Mouse (Mus musculus) heart, embryonic 13.5 days (tissue): ENCODE results near the gene Gnaq. TPM values are rescaled to one million over a fixed set of nuclear protein-coding genes. Genes with fewer than 3 reads are reported as not detected.

Source experiments
- ATAC-seq: fragments of 200-750 bp; cut with Nextera tagmentation; 2 replicates; pipeline ENCODE4 v1.8.0; 2017; ENCODE audit warnings: moderate TSS enrichment; ENCODE audit not compliant: insufficient number of reproducible peaks, low FRiP score, low TSS enrichment; ENCODE audit errors: extremely low read depth
- H3K27ac ChIP-seq: fragments of 300-500 bp; sonication (generic); replicated peaks from 2 replicates; pipeline ENCODE4 v1.5.1; 2015; ENCODE audit warnings: moderate library complexity, mild to moderate bottlenecking, inconsistent platforms
- H3K27me3 ChIP-seq: fragments of 300-500 bp; sonication (generic); replicated peaks from 2 replicates; pipeline ENCODE4 v1.6.1; 2015; ENCODE audit warnings: mild to moderate bottlenecking, inconsistent platforms
- H3K36me3 ChIP-seq: fragments of 300-500 bp; sonication (generic); 2 replicates; pipeline ENCODE4 v1.6.1; 2015; ENCODE audit warnings: mild to moderate bottlenecking, inconsistent platforms
- H3K4me1 ChIP-seq: fragments of 300-500 bp; sonication (generic); 2 replicates; pipeline ENCODE4 v1.6.1; 2015; ENCODE audit warnings: inconsistent platforms
- H3K4me2 ChIP-seq: fragments of 300-500 bp; sonication (generic); 2 replicates; pipeline ENCODE4 v1.6.1; 2015; ENCODE audit warnings: inconsistent platforms, mild to moderate bottlenecking, moderate library complexity
- H3K4me3 ChIP-seq: fragments of 300-500 bp; sonication (generic); 2 replicates; pipeline ENCODE4 v1.5.1; 2015; ENCODE audit warnings: moderate library complexity, mild to moderate bottlenecking, inconsistent platforms
- H3K9ac ChIP-seq: fragments of 300-500 bp; sonication (generic); 2 replicates; pipeline ENCODE4 v1.6.1; 2015; ENCODE audit warnings: inconsistent platforms, mild to moderate bottlenecking, moderate library complexity
- H3K9me3 ChIP-seq: fragments of 300-500 bp; sonication (generic); 2 replicates; pipeline ENCODE4 v1.6.1; 2016; ENCODE audit warnings: inconsistent platforms
- WGBS: fragments of 180-500 bp; shearing (Covaris S2); methylation state at CpG from one replicate; pipeline ENCODE4 v1.1.7; 2015; ENCODE audit warnings: mixed read lengths; 5-methylcytosine and 5-hydroxymethylcytosine counted together
- polyA plus RNA-seq: library from polyadenylated mRNA; unstranded; fragments of >200 nt; fragmentation: Nextera tagmentation; extraction: Ambion mirVana; gene quantifications from 2 replicates; pipeline ENCODE4 v1.2.1, GENCODE M21; 2015

The Gnaq gene
- polyA plus RNA-seq, 1 experiment from 2014 or later = 16.9 TPM

DNA sequence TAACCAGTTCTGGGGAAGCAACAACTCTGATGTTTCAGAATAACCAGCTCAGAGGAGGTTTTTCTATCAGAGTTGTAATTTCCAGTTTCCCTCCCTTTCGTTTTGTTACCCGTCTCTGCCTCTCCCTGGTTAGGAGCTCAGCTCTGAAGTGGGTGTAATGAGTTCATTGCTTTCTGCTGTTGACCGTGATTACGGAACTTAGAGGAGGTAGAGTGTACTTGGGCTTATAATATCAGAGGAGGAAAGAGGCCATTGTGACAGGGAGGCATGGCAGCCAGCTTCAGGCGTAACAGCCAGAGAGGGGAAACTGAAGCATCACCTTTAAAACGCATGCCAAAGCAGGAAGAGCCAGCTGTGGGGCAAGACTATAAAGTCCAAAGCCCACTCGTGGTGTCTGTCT is 245.9 kb downstream of the Gnaq start:
- ATAC-seq = no peak
- H3K9ac ChIP-seq = no peak overlapping the region
- H3K4me3 ChIP-seq = no peak overlapping the region
- 77% methylated on average over 7 of the region's 7 CpGs for WGBS
- no peaks in the 10 kb centered on the region for H3K9me3 ChIP-seq
- peaks cover 2% of the 10 kb centered on the region for H3K36me3 ChIP-seq
- H3K27ac ChIP-seq = no peak overlapping the region
- no peaks in the 10 kb centered on the region for H3K27me3 ChIP-seq
- H3K4me1 ChIP-seq = peaks cover 31% of the 10 kb centered on the region
- no peak overlapping the region for H3K4me2 ChIP-seq

- Histone ChIP-seq H3K4me1 (peaks cover 29% of the 10 kb centered on the region), H3K27ac (no peak overlapping the region), H3K36me3 (peaks cover 12% of the 10 kb centered on the region), H3K9me3 (no peaks in the 10 kb centered on the region), H3K9ac (no peak overlapping the region), H3K27me3 (no peaks in the 10 kb centered on the region), H3K4me2 (no peak overlapping the region), H3K4me3 (no peak overlapping the region)
- 51% methylated on average over 8 of the region's 8 CpGs for WGBS
- no peak for ATAC-seq
These were observed 247.1 kb downstream of the Gnaq start for GRCm38 (mm10) chr19:16379687-16380086.

- Histone ChIP-seq H3K4me2 (no peak overlapping the region), H3K27me3 (no peaks in the 10 kb centered on the region), H3K36me3 (peaks cover 19% of the 10 kb centered on the region), H3K27ac (no peak overlapping the region), H3K9me3 (no peaks in the 10 kb centered on the region), H3K4me1 (peaks cover 30% of the 10 kb centered on the region), H3K4me3 (no peak overlapping the region), H3K9ac (no peak overlapping the region)
- 67% methylated on average over 2 of the region's 2 CpGs for WGBS
- ATAC-seq = no peak
These were observed 249.8 kb downstream of the Gnaq start for GRCm38 (mm10) chr19:16382392-16382791.

DNA sequence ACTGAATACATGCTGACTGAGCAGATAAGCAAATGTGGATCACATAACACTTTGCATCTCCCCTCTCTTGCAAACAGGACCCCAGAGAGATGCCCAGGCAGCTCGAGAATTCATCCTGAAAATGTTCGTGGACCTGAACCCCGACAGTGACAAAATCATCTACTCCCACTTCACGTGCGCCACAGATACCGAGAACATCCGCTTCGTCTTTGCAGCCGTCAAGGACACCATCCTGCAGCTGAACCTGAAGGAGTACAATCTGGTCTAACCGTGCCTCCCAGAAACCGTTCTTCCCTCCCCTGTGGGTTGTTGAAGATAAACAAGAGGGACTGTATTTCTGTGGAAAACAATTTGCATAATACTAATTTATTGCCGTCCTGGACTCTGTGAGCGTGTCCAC is 250.5 kb downstream of the Gnaq start:
- WGBS = 77% methylated on average over 13 of the region's 13 CpGs
- peaks cover 30% of the 10 kb centered on the region for H3K4me1 ChIP-seq

GRCm38 (mm10) chr19:16384094-16384493 is 251.5 kb downstream of the Gnaq start:
- Histone ChIP-seq H3K27ac (no peak overlapping the region), H3K27me3 (no peaks in the 10 kb centered on the region), H3K4me1 (peaks cover 25% of the 10 kb centered on the region), H3K9me3 (no peaks in the 10 kb centered on the region), H3K4me3 (no peak overlapping the region), H3K36me3 (peaks cover 21% of the 10 kb centered on the region), H3K9ac (no peak overlapping the region), H3K4me2 (no peak overlapping the region)
- 93% methylated on average over 6 of the region's 6 CpGs for WGBS
- ATAC-seq = no peak

More for the DNA sequence above, 250.5 kb downstream of the Gnaq start:
- H3K27ac ChIP-seq = no peak overlapping the region
- no peak for ATAC-seq
- H3K4me2 ChIP-seq = no peak overlapping the region
- no peak overlapping the region for H3K4me3 ChIP-seq
- H3K9ac ChIP-seq = no peak overlapping the region
- no peaks in the 10 kb centered on the region for H3K27me3 ChIP-seq
- peaks cover 23% of the 10 kb centered on the region for H3K36me3 ChIP-seq
- no peaks in the 10 kb centered on the region for H3K9me3 ChIP-seq

DNA sequence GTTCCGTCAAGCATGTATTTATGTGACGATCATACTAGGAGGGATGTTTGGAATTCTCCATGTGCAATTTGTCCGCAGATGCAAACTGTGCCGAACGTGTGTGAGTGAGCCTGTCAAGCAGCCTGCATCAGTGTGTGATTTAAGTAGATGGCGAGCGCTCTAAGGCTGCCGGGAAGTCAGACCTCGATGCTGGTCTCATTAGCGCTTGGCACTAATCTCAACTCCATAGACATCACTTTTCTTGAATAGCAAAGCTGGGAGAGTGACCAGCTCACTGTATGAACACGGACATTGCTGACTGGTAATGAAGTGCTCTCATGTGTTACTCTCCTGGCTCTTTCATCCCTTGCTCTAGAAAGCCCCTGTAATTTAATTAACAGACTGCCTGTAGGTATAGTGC is 252.3 kb downstream of the Gnaq start:
- 67% methylated on average over 11 of the region's 11 CpGs for WGBS
- H3K27ac ChIP-seq = no peak overlapping the region
- no peak overlapping the region for H3K4me3 ChIP-seq
- ATAC-seq = no peak
- no peaks in the 10 kb centered on the region for H3K27me3 ChIP-seq
- no peak overlapping the region for H3K4me2 ChIP-seq
- peaks cover 21% of the 10 kb centered on the region for H3K36me3 ChIP-seq
- no peaks in the 10 kb centered on the region for H3K9me3 ChIP-seq
- no peak overlapping the region for H3K9ac ChIP-seq
- H3K4me1 ChIP-seq = peaks cover 16% of the 10 kb centered on the region

GRCm38 (mm10) chr19:16386514-16386913 is 253.9 kb downstream of the Gnaq start:
- H3K9me3 ChIP-seq = no peaks in the 10 kb centered on the region
- WGBS = 64% methylated on average over 6 of the region's 6 CpGs
- H3K9ac ChIP-seq = no peak overlapping the region
- no peak overlapping the region for H3K4me2 ChIP-seq
- H3K36me3 ChIP-seq = peaks cover 21% of the 10 kb centered on the region
- no peak overlapping the region for H3K27ac ChIP-seq
- ATAC-seq = no peak
- no peak overlapping the region for H3K4me3 ChIP-seq
- H3K4me1 ChIP-seq = peaks cover 11% of the 10 kb centered on the region; the same call in 1 of the 2 replicates
- no peaks in the 10 kb centered on the region for H3K27me3 ChIP-seq

GRCm38 (mm10) chr19:16390192-16390795 is 257.7 kb downstream of the Gnaq start:
- H3K4me2 ChIP-seq = no peak overlapping the region
- 82% methylated on average over 6 of the region's 6 CpGs for WGBS
- H3K27ac ChIP-seq = no peak overlapping the region
- no peak for ATAC-seq
- peaks cover 11% of the 10 kb centered on the region; the same call in 1 of the 2 replicates for H3K4me1 ChIP-seq
- H3K27me3 ChIP-seq = no peaks in the 10 kb centered on the region
- H3K36me3 ChIP-seq = peaks cover 6% of the 10 kb centered on the region
- H3K9me3 ChIP-seq = no peaks in the 10 kb centered on the region
- no peak overlapping the region for H3K9ac ChIP-seq
- H3K4me3 ChIP-seq = no peak overlapping the region

- no peak overlapping the region for H3K4me3 ChIP-seq
- 60% methylated on average over 5 of the region's 5 CpGs for WGBS
- ATAC-seq = no peak
- no peaks in the 10 kb centered on the region for H3K9me3 ChIP-seq
- no peaks in the 10 kb centered on the region for H3K4me1 ChIP-seq
- H3K27ac ChIP-seq = no peak overlapping the region
- H3K4me2 ChIP-seq = no peak overlapping the region
- no peaks in the 10 kb centered on the region for H3K27me3 ChIP-seq
- no peak overlapping the region for H3K9ac ChIP-seq
- no peaks in the 10 kb centered on the region; the same call in 1 of the 2 replicates for H3K36me3 ChIP-seq
These were observed 261.8 kb downstream of the Gnaq start for GRCm38 (mm10) chr19:16394381-16394780.

DNA sequence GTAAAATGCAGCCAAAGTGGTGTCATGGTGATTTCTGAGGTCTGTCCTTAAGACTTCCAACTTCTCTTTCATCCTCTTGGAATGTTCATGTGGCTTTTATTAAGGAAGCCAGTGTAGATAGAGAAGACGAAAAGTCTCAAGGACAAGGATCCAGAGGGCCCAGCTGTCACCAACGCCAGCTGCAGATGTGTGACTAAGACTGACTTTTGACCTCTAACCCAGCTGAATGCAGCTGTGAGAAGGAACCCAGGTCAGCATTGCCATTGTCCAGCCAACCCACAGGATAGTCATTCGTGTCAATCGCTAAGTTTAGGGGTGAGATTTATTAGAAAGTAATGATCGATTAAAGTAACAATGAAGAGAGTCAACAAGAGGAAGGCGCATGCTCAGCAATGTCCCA is 270.5 kb downstream of the Gnaq start:
- no peaks in the 10 kb centered on the region for H3K36me3 ChIP-seq
- ATAC-seq = no peak
- no peak overlapping the region for H3K9ac ChIP-seq
- no peak overlapping the region for H3K27ac ChIP-seq
- no peaks in the 10 kb centered on the region for H3K4me1 ChIP-seq
- WGBS = 78% methylated on average over 6 of the region's 6 CpGs
- no peak overlapping the region for H3K4me2 ChIP-seq
- no peak overlapping the region for H3K4me3 ChIP-seq
- H3K9me3 ChIP-seq = no peaks in the 10 kb centered on the region
- H3K27me3 ChIP-seq = no peaks in the 10 kb centered on the region

DNA sequence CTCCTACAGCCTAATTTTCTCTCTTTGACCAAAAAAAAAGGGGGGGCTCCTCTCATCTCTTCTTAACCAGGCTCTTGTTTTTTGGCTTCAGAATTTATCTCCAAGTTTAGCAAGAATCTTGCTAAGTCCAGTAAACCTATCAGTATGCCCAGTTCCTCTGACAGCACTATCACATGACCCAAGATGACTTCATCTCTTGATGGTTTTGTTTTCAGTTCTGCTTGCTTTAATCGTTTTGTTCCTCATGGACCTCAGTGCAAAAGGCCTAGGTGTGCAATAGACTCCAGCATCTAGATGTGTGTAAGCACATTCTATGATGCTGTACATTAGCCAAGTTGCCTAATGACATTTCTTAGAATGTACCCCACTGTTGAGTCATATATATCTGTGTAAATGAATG is 275.1 kb downstream of the Gnaq start:
- Histone ChIP-seq H3K36me3 (no peaks in the 10 kb centered on the region), H3K4me1 (no peaks in the 10 kb centered on the region), H3K4me2 (no peak overlapping the region), H3K9ac (no peak overlapping the region), H3K27ac (no peak overlapping the region), H3K4me3 (no peak overlapping the region), H3K27me3 (no peaks in the 10 kb centered on the region), H3K9me3 (no peaks in the 10 kb centered on the region)
- WGBS = 68% methylated on average over 1 of the region's 1 CpGs
- no peak for ATAC-seq

- H3K4me2 ChIP-seq = no peak overlapping the region
- H3K4me1 ChIP-seq = no peaks in the 10 kb centered on the region
- H3K4me3 ChIP-seq = no peak overlapping the region
- no peaks in the 10 kb centered on the region for H3K9me3 ChIP-seq
- no peak overlapping the region for H3K27ac ChIP-seq
- ATAC-seq = no peak
- H3K9ac ChIP-seq = no peak overlapping the region
- no peaks in the 10 kb centered on the region for H3K36me3 ChIP-seq
- H3K27me3 ChIP-seq = no peaks in the 10 kb centered on the region
These were observed 278.7 kb downstream of the Gnaq start for GRCm38 (mm10) chr19:16411302-16411701.
